Mouse (Mus musculus) MEL (cell line): ENCODE results near the gene Bfsp2. TPM values are rescaled to one million over a fixed set of nuclear protein-coding genes. Genes with fewer than 3 reads are reported as not detected.

Experiments used
- DNase-seq: peaks from one replicate; pipeline ENCODE4 v3.0.0; 2011; ENCODE audit warnings: low read depth, low spot score
- H3K27ac ChIP-seq: 2 replicates; pipeline ENCODE4 v1.5.1; 2012; ENCODE audit warnings: low read depth, mild to moderate bottlenecking, control low read depth, low read length, moderate library complexity; ENCODE audit not compliant: control insufficient read depth
- H3K27me3 ChIP-seq, 2 experiments: fragments of 150-350 bp in 1 of 2; sonication (generic) in 1 of 2; 2 replicates each; pipeline ENCODE4 v1.6.1; 2012; ENCODE audit warnings: low read length in 2 of 2, mild to moderate bottlenecking in 2 of 2, improper control_type of control experiment in 1 of 2, moderate library complexity in 1 of 2; ENCODE audit not compliant: insufficient read depth in 2 of 2, control insufficient read depth in 1 of 2
- H3K36me3 ChIP-seq, 2 experiments: 2 replicates each; pipeline ENCODE4 v1.6.1; 2012 to 2014; ENCODE audit warnings: low read length in 2 of 2, improper control_type of control experiment in 1 of 2, inconsistent platforms in 1 of 2, mild to moderate bottlenecking in 1 of 2; ENCODE audit not compliant: insufficient read depth in 2 of 2, control insufficient read depth in 1 of 2
- H3K4me1 ChIP-seq, 2 experiments: fragments of 150-350 bp in 1 of 2; sonication (generic) in 1 of 2; 2 replicates each; pipeline ENCODE4 v1.6.1; 2012; ENCODE audit warnings: low read length in 2 of 2, improper control_type of control experiment in 1 of 2, mild to moderate bottlenecking in 1 of 2; ENCODE audit not compliant: insufficient read depth in 2 of 2, control insufficient read depth in 1 of 2
- H3K4me3 ChIP-seq, 2 experiments: fragments of 150-350 bp in 1 of 2; sonication (generic) in 1 of 2; 2 replicates each; pipeline ENCODE4 v1.5.1; 2012; ENCODE audit warnings: low read depth in 2 of 2, low read length in 2 of 2, mild to moderate bottlenecking in 2 of 2, moderate library complexity in 2 of 2, control low read depth in 1 of 2, improper control_type of control experiment in 1 of 2; ENCODE audit not compliant: control insufficient read depth in 1 of 2, insufficient read depth in 1 of 2
- H3K79me2 ChIP-seq: 2 replicates; pipeline ENCODE4 v1.6.1; 2012; ENCODE audit warnings: mild to moderate bottlenecking, low read length, moderate library complexity; ENCODE audit not compliant: control insufficient read depth, poor library complexity, insufficient read depth
- H3K9ac ChIP-seq: 2 replicates; pipeline ENCODE4 v1.6.1; 2012; ENCODE audit warnings: low read depth, mild to moderate bottlenecking, control low read depth, low read length, moderate library complexity; ENCODE audit not compliant: control insufficient read depth, poor library complexity, severe bottlenecking
- H3K9me3 ChIP-seq: fragments of 150-350 bp; sonication (generic); replicated peaks from 2 replicates; pipeline ENCODE4 v1.6.1; 2012; ENCODE audit warnings: mild to moderate bottlenecking, low read length, improper control_type of control experiment, moderate library complexity; ENCODE audit not compliant: insufficient read depth
- BHLHE40 ChIP-seq: IDR thresholded peaks from 2 replicates; pipeline ENCODE4 v1.6.1; 2012; ENCODE audit warnings: low read depth, mild to moderate bottlenecking, inconsistent platforms, low read length, improper control_type of control experiment, borderline replicate concordance
- CHD1 ChIP-seq: IDR thresholded peaks from 2 replicates; pipeline ENCODE4 v1.6.1; 2012; ENCODE audit warnings: low read depth, mild to moderate bottlenecking, inconsistent platforms, low read length, improper control_type of control experiment
- CTCF ChIP-seq, 3 experiments: IDR thresholded peaks in 2 of 3; conservative IDR thresholded peaks in 1 of 3; 2 replicates each; pipeline ENCODE4 v1.5.1; 2011 to 2012; ENCODE audit warnings: low read length in 3 of 3, low read depth in 2 of 3, mild to moderate bottlenecking in 2 of 3, improper control_type of control experiment in 1 of 3, inconsistent platforms in 1 of 3, mixed read lengths in 1 of 3, moderate library complexity in 1 of 3; ENCODE audit not compliant: control insufficient read depth in 1 of 3, insufficient read depth in 1 of 3, poor library complexity in 1 of 3, severe bottlenecking in 1 of 3
- E2F4 ChIP-seq: IDR thresholded peaks from 2 replicates; pipeline ENCODE4 v1.6.1; 2011; ENCODE audit warnings: low read depth, low read length, improper control_type of control experiment, borderline replicate concordance
- ELF1 ChIP-seq: IDR thresholded peaks from 2 replicates; pipeline ENCODE4 v1.6.1; 2014; ENCODE audit warnings: low read depth, mild to moderate bottlenecking, inconsistent platforms, low read length, improper control_type of control experiment, moderate library complexity
- EP300 ChIP-seq, 2 experiments: IDR thresholded peaks; 2 replicates each; pipeline ENCODE4 v1.6.1; 2011; ENCODE audit warnings: improper control_type of control experiment in 2 of 2, low read length in 2 of 2, low read depth in 1 of 2, mild to moderate bottlenecking in 1 of 2
- GABPA ChIP-seq: IDR thresholded peaks from 2 replicates; pipeline ENCODE4 v1.6.1; 2012; ENCODE audit warnings: low read depth, mild to moderate bottlenecking, inconsistent platforms, low read length, improper control_type of control experiment, moderate library complexity
- GATA1 ChIP-seq: IDR thresholded peaks from 2 replicates; pipeline ENCODE4 v1.6.1; 2011; ENCODE audit warnings: low read depth, low read length, improper control_type of control experiment
- MAFK ChIP-seq: IDR thresholded peaks from 2 replicates; pipeline ENCODE4 v1.6.1; 2011; ENCODE audit warnings: low read depth, mild to moderate bottlenecking, low read length, improper control_type of control experiment, borderline replicate concordance
- MAX ChIP-seq: IDR thresholded peaks from 2 replicates; pipeline ENCODE4 v1.6.1; 2011; ENCODE audit warnings: low read length, improper control_type of control experiment
- MEF2A ChIP-seq: IDR thresholded peaks from 2 replicates; pipeline ENCODE4 v1.6.1; 2014; ENCODE audit warnings: low read depth, mild to moderate bottlenecking, inconsistent platforms, low read length, improper control_type of control experiment; ENCODE audit not compliant: poor library complexity, insufficient replicate concordance, severe bottlenecking; ENCODE audit errors: extremely low read depth
- MXI1 ChIP-seq: IDR thresholded peaks from 2 replicates; pipeline ENCODE4 v1.6.1; 2011; ENCODE audit warnings: mild to moderate bottlenecking, low read depth, low read length, improper control_type of control experiment
- MYB ChIP-seq: IDR thresholded peaks from 2 replicates; pipeline ENCODE4 v1.6.1; 2011; ENCODE audit warnings: mild to moderate bottlenecking, low read depth, low read length, improper control_type of control experiment
- MYC ChIP-seq: IDR thresholded peaks from 2 replicates; pipeline ENCODE4 v1.6.1; 2011; ENCODE audit warnings: low read depth, mild to moderate bottlenecking, low read length, improper control_type of control experiment, moderate library complexity
- NELFE ChIP-seq: IDR thresholded peaks from 2 replicates; pipeline ENCODE4 v1.6.1; 2011; ENCODE audit warnings: low read depth, low read length, improper control_type of control experiment
- NRF1 ChIP-seq: IDR thresholded peaks from 2 replicates; pipeline ENCODE4 v1.6.1; 2014; ENCODE audit warnings: low read depth, mild to moderate bottlenecking, inconsistent platforms, low read length, improper control_type of control experiment, moderate library complexity; ENCODE audit not compliant: poor library complexity, insufficient read depth, severe bottlenecking
- POLR2A ChIP-seq, 2 experiments: IDR thresholded peaks; 2 replicates each; pipeline ENCODE4 v1.6.1; 2011 to 2012; ENCODE audit warnings: low read length in 2 of 2, mild to moderate bottlenecking in 2 of 2, control low read depth in 1 of 2, improper control_type of control experiment in 1 of 2, low read depth in 1 of 2, moderate library complexity in 1 of 2; ENCODE audit not compliant: control insufficient read depth in 1 of 2, insufficient read depth in 1 of 2, poor library complexity in 1 of 2
- POLR2AphosphoS2 ChIP-seq: IDR thresholded peaks from 2 replicates; pipeline ENCODE4 v1.6.1; 2011; ENCODE audit warnings: low read length, improper control_type of control experiment
- POLR2AphosphoS5 ChIP-seq: IDR thresholded peaks from 2 replicates; pipeline ENCODE4 v1.6.1; 2012; ENCODE audit warnings: low read depth, borderline replicate concordance, mild to moderate bottlenecking, inconsistent platforms, low read length, moderate library complexity, mixed read lengths
- RAD21 ChIP-seq: IDR thresholded peaks from 2 replicates; pipeline ENCODE4 v1.6.1; 2011; ENCODE audit warnings: mild to moderate bottlenecking, low read depth, low read length, improper control_type of control experiment
- SIN3A ChIP-seq: IDR thresholded peaks from 2 replicates; pipeline ENCODE4 v1.6.1; 2012; ENCODE audit warnings: low read length, improper control_type of control experiment, inconsistent platforms
- SMC3 ChIP-seq: IDR thresholded peaks from 2 replicates; pipeline ENCODE4 v1.6.1; 2011; ENCODE audit warnings: low read depth, low read length, improper control_type of control experiment
- TCF12 ChIP-seq: IDR thresholded peaks from 2 replicates; pipeline ENCODE4 v1.6.1; 2014; ENCODE audit warnings: low read depth, mild to moderate bottlenecking, inconsistent platforms, low read length, improper control_type of control experiment, moderate library complexity
- USF1 ChIP-seq: IDR thresholded peaks from 2 replicates; pipeline ENCODE4 v1.6.1; 2014; ENCODE audit warnings: low read depth, mild to moderate bottlenecking, inconsistent platforms, low read length, improper control_type of control experiment, moderate library complexity
- USF2 ChIP-seq, 2 experiments: IDR thresholded peaks; 2 replicates each; pipeline ENCODE4 v1.6.1; 2011 to 2012; ENCODE audit warnings: improper control_type of control experiment in 2 of 2, low read length in 2 of 2, borderline replicate concordance in 1 of 2, inconsistent platforms in 1 of 2, low read depth in 1 of 2, mild to moderate bottlenecking in 1 of 2; ENCODE audit not compliant: insufficient read depth in 1 of 2
- ZC3H11A ChIP-seq: IDR thresholded peaks from 2 replicates; pipeline ENCODE4 v1.6.1; 2012; ENCODE audit warnings: low read depth, mild to moderate bottlenecking, inconsistent platforms, low read length, improper control_type of control experiment
- ZKSCAN1 ChIP-seq: IDR thresholded peaks from 2 replicates; pipeline ENCODE4 v1.6.1; 2012; ENCODE audit warnings: low read depth, mild to moderate bottlenecking, inconsistent platforms, low read length, improper control_type of control experiment, moderate library complexity
- ZMIZ1 ChIP-seq: IDR thresholded peaks from 2 replicates; pipeline ENCODE4 v1.6.1; 2012; ENCODE audit warnings: low read depth, mild to moderate bottlenecking, inconsistent platforms, low read length, improper control_type of control experiment, moderate library complexity
- ZNF384 ChIP-seq: IDR thresholded peaks from 2 replicates; pipeline ENCODE4 v1.6.1; 2012; ENCODE audit warnings: low read depth, mild to moderate bottlenecking, inconsistent platforms, low read length, improper control_type of control experiment
- polyA plus RNA-seq, 2 experiments: library from polyadenylated mRNA; stranded (reverse) in 1 of 2; unstranded in 1 of 2; fragments of >175 nt in 1 of 2; fragments of >200 nt in 1 of 2; gene quantifications; 2 replicates each; pipeline versions ENCODE4 v1.2.1 to v1.2.4; 2012; ENCODE audit warnings: low replicate concordance in 2 of 2, low read depth in 1 of 2; ENCODE audit not compliant: insufficient read length in 2 of 2, insufficient read depth in 1 of 2, missing spikeins in 1 of 2
- total RNA-seq: library from RNA; depleted of rRNA; stranded (reverse); fragments of 300-350 nt; gene quantifications from 2 replicates; pipeline ENCODE4 v1.2.3, GENCODE M21; 2012

Bfsp2 gene
- total and polyA plus RNA-seq, 3 experiments = 0.27 to 2.4 TPM; not detected in 1

DNA sequence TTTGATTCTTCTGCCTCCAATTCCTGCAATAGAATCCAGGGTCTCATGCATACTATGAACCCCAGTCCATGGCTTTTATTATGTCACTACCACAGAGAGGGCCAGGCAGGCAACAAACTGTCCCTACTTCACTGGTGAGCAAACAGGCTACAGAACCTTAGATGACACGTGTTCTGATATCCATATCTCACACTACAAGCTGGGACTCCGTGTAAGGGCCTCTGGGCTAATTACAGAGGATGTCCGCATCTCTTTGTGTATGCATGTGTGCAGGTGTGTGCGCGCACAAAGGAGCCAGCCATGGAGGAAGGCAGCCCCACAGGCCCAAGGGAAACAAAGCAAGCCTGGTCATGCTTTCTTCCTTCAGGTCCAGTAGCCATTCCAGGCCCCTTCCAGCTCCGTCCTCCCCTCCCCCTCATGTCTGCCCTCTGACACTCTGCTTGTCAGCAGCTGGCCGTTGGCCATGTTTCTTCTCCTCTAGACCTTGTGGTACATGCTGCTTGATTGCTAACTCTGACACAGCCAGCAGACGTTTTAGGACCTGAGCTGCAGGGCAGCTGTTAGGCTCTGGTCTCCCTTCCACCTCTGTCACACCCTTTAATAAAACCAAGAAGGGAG, 492 bp upstream of the Bfsp2 start:
- H3K36me3 ChIP-seq = no peaks in the 10 kb centered on the region
- no peaks in the 10 kb centered on the region for H3K27me3 ChIP-seq
- DNase-seq = no peak
- H3K79me2 ChIP-seq = no peaks in the 10 kb centered on the region
- H3K9ac ChIP-seq = no peak overlapping the region
- H3K4me3 ChIP-seq = no peak overlapping the region
- no peak for TF ChIP-seq SMC3
- no peak for TF ChIP-seq POLR2AphosphoS5
- TF ChIP-seq BHLHE40 = no peak
- TF ChIP-seq EP300 (IDR thresholded peaks at IDR 0.05; ENCODE audit: low read depth in 1 of 2, low read length in 2 of 2) = no peak
- TF ChIP-seq ZNF384 = no peak
- TF ChIP-seq RAD21 = no peak
- no peak for TF ChIP-seq USF1
- no peak for TF ChIP-seq POLR2AphosphoS2
- no peak for TF ChIP-seq GABPA
- no peak for TF ChIP-seq ELF1
- no peak for TF ChIP-seq MAFK
- no peak for TF ChIP-seq USF2 (IDR thresholded peaks at IDR 0.05; ENCODE audit: borderline replicate concordance in 1 of 2, insufficient read depth in 1 of 2, low read depth in 1 of 2, low read length in 2 of 2)
- TF ChIP-seq ZC3H11A = no peak
- TF ChIP-seq MXI1 = no peak
- TF ChIP-seq MYB = no peak
- TF ChIP-seq POLR2A (IDR thresholded peaks at IDR 0.05; ENCODE audit: control insufficient read depth in 1 of 2, insufficient read depth in 1 of 2, low read depth in 1 of 2, low read length in 2 of 2, poor library complexity in 1 of 2) = no peak
- no peak for TF ChIP-seq MYC
- no peak for TF ChIP-seq E2F4
- no peak for TF ChIP-seq MEF2A
- TF ChIP-seq CHD1 = no peak
- no peaks in the 10 kb centered on the region for H3K9me3 ChIP-seq
- H3K4me1 ChIP-seq = no peaks in the 10 kb centered on the region
- no peak overlapping the region for H3K27ac ChIP-seq

DNA sequence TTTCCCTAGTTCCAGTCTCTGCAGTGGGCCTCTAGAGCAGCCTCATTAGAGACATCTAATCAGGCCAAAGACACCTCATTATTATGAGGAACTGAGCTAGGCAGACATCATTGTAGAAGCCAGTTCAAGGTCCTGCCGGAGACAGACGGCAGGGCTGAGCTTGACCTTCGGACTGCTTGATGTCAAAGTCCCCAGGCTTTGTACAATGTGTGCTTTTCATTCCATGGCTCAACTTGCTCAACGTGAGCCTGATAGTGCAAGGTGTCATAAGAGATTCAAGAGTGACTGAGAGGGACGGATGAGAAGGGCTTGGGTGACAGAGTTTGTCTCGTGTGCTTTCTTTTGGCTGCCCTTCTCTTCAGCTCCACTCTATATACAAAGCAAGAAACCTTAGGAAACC, 4.8 kb downstream of the Bfsp2 start:
- no peak overlapping the region for H3K4me3 ChIP-seq
- H3K4me1 ChIP-seq = no peaks in the 10 kb centered on the region
- no peak for TF ChIP-seq MYC
- TF ChIP-seq CHD1 = no peak
- no peak for TF ChIP-seq NELFE
- TF ChIP-seq RAD21 = no peak
- TF ChIP-seq NRF1 = no peak
- no peak for TF ChIP-seq MAX
- TF ChIP-seq USF2 (IDR thresholded peaks at IDR 0.05; ENCODE audit: borderline replicate concordance in 1 of 2, insufficient read depth in 1 of 2, low read depth in 1 of 2, low read length in 2 of 2) = no peak
- TF ChIP-seq MYB = no peak
- no peak for TF ChIP-seq SIN3A
- no peak for TF ChIP-seq CTCF (IDR thresholded peaks at IDR 0.05 in 2 of 3, conservative IDR thresholded peaks at IDR 0.05 in 1 of 3; ENCODE audit: control insufficient read depth in 1 of 3, insufficient read depth in 1 of 3, low read depth in 2 of 3, low read length in 3 of 3, poor library complexity in 1 of 3, severe bottlenecking in 1 of 3)
- no peak for TF ChIP-seq ZC3H11A
- TF ChIP-seq TCF12 = no peak
- TF ChIP-seq ZKSCAN1 = no peak
- no peak for TF ChIP-seq SMC3
- TF ChIP-seq POLR2A (IDR thresholded peaks at IDR 0.05; ENCODE audit: control insufficient read depth in 1 of 2, insufficient read depth in 1 of 2, low read depth in 1 of 2, low read length in 2 of 2, poor library complexity in 1 of 2) = no peak
- TF ChIP-seq ZMIZ1 = no peak
- TF ChIP-seq GATA1 = no peak
- no peak overlapping the region for H3K27ac ChIP-seq
- H3K9me3 ChIP-seq = no peaks in the 10 kb centered on the region
- no peaks in the 10 kb centered on the region for H3K36me3 ChIP-seq
- H3K79me2 ChIP-seq = no peaks in the 10 kb centered on the region
- no peak for DNase-seq
- H3K27me3 ChIP-seq = no peaks in the 10 kb centered on the region
- H3K9ac ChIP-seq = no peak overlapping the region
